In genomic region chr14:33244519-33244918, GRCm38 (mm10) we compare ENCODE assay signal across 22 mouse cellular contexts. TPM values are rescaled to one million over a fixed set of nuclear protein-coding genes. Genes with fewer than 3 reads are reported as not detected.
DNase-seq lines count a peak whose midpoint lies in the region; ATAC-seq and TF ChIP-seq lines count a peak whose summit lies in the region.
"Had no signal": no experiment of that assay in that cellular context is flagged by ENCODE, and none has a peak within 500 bp of the region (broad histone marks: within the 10 kb centered on the region; RNA-seq: fewer than 3 reads in every experiment).

No protein-coding gene starts in this region.

- intact Hi-C loops in heart, postnatal 25 days (cut with DNase I) = no loop called here

- peak; percentile 40 for DNase-seq in heart, adult 8-10 months (ENCODE audit: low spot score)
- DNase-seq in heart, postnatal 25 days (ENCODE audit: low spot score) = no peak
- peak; percentile 90 for DNase-seq in heart, postnatal 0 days (ENCODE audit: low spot score)
- DNase-seq in stomach, postnatal 0 days (ENCODE audit: low spot score) = peak; percentile 25
- no peak for DNase-seq in urinary bladder, postnatal 10 days (ENCODE audit: low spot score)
- DNase-seq: adrenal gland, postnatal 14 days; cerebellum, adult 18-20 months; cerebellum, adult 9-11 months; cerebellum, postnatal 36 days; gastrocnemius, postnatal 25 days; kidney, adult 18-20 months had no signal

- 24% methylated on average over 3 of the region's 3 CpGs for WGBS in heart, embryonic 14.5 days
- 20% methylated on average over 3 of the region's 3 CpGs for WGBS in heart, postnatal 0 days
- 43% methylated on average over 3 of the region's 3 CpGs for WGBS in stomach, postnatal 0 days
- 68% methylated on average over 3 of the region's 3 CpGs for WGBS in kidney, embryonic 16.5 days

- no peak for TF ChIP-seq CTCF in heart, postnatal 0 days (IDR thresholded peaks at IDR 0.05; ENCODE audit: low read depth)
- no peak for TF ChIP-seq CTCF in stomach, postnatal 0 days (IDR thresholded peaks at IDR 0.05; ENCODE audit: low read depth)

- H3K9ac ChIP-seq in heart, embryonic 14.5 days (ENCODE audit: low read length) = no peak overlapping the region
- H3K9ac ChIP-seq in heart, postnatal 0 days (replicated peaks; ENCODE audit: low read depth, low read length) = no peak overlapping the region
- H3K9ac ChIP-seq in stomach, postnatal 0 days (ENCODE audit: low read length) = no peak overlapping the region
- H3K9ac ChIP-seq in kidney, embryonic 16.5 days (replicated peaks; ENCODE audit: low read length) = no peak overlapping the region
- H3K9ac ChIP-seq: embryonic facial prominence, embryonic 13.5 days; forebrain, embryonic 12.5 days; hindbrain, embryonic 14.5 days; intestine, embryonic 15.5 days had no signal

- H3K27me3 ChIP-seq in heart, embryonic 14.5 days (ENCODE audit: control insufficient read depth, insufficient read depth, low read length) = 0 out of 2 replicates have a peak, but pooled peaks cover 1% of the 10 kb centered on the region
- 0 out of 2 replicates have a peak, but pooled peaks cover 2% of the 10 kb centered on the region for H3K27me3 ChIP-seq in heart, postnatal 0 days (ENCODE audit: control insufficient read depth, insufficient read depth, low read length)
- H3K27me3 ChIP-seq in stomach, postnatal 0 days (ENCODE audit: control insufficient read depth, insufficient read depth, low read length) = no peaks in the 10 kb centered on the region
- H3K27me3 ChIP-seq in kidney, embryonic 16.5 days (ENCODE audit: insufficient read depth, low read length) = peaks cover 3% of the 10 kb centered on the region; the same call in 1 of the 2 replicates
- H3K27me3 ChIP-seq: intestine, embryonic 15.5 days; Patski had no signal

- ATAC-seq in heart, embryonic 14.5 days (ENCODE audit: insufficient number of reproducible peaks, insufficient read depth, low FRiP score, low read depth) = peak; percentile 49; the same call in 1 of the 2 replicates
- ATAC-seq in heart, postnatal 0 days (ENCODE audit: insufficient read depth, low read depth) = peak; percentile 94
- peak; percentile 57; the same call in 1 of the 2 replicates for ATAC-seq in stomach, postnatal 0 days (ENCODE audit: low FRiP score, low TSS enrichment)
- no peak for ATAC-seq in kidney, embryonic 16.5 days (ENCODE audit: low FRiP score, low TSS enrichment)
- ATAC-seq: activated CD4-positive, CD25-positive, alpha-beta regulatory T cell, adult 4 months; forebrain, embryonic 16.5 days; intestine, embryonic 15.5 days; Patski had no signal

- no peaks in the 10 kb centered on the region for H3K9me3 ChIP-seq in heart, embryonic 14.5 days (ENCODE audit: control insufficient read depth, low read length)
- no peaks in the 10 kb centered on the region for H3K9me3 ChIP-seq in heart, postnatal 0 days (replicated peaks; ENCODE audit: control insufficient read depth, low read length)
- H3K9me3 ChIP-seq in stomach, postnatal 0 days (ENCODE audit: control insufficient read depth, low read length) = no peaks in the 10 kb centered on the region
- no peaks in the 10 kb centered on the region for H3K9me3 ChIP-seq in kidney, embryonic 16.5 days (ENCODE audit: low read length)
- H3K9me3 ChIP-seq: embryonic facial prominence, embryonic 13.5 days; forebrain, embryonic 12.5 days; hindbrain, embryonic 10.5 days; intestine, embryonic 15.5 days had no signal

- H3K27ac ChIP-seq in heart, embryonic 14.5 days (replicated peaks in 1 of 2; ENCODE audit: control insufficient read depth in 1 of 2, insufficient read depth in 1 of 2, low read depth in 2 of 2, low read length in 2 of 2) = peak overlapping the region; percentile 66 to 73; a peak in 3 of 4 replicates
- peak overlapping the region; percentile 78 for H3K27ac ChIP-seq in heart, postnatal 0 days (ENCODE audit: low read depth)
- H3K27ac ChIP-seq in stomach, postnatal 0 days (replicated peaks) = no peak overlapping the region
- no peak overlapping the region for H3K27ac ChIP-seq in kidney, embryonic 16.5 days (ENCODE audit: low read length)
- H3K27ac ChIP-seq: embryonic facial prominence, embryonic 13.5 days; forebrain, embryonic 12.5 days; hindbrain, embryonic 10.5 days; hindbrain, embryonic 14.5 days; intestine, embryonic 15.5 days had no signal

- peaks cover 7 to 14% of the 10 kb centered on the region in 2 experiments for H3K4me1 ChIP-seq in heart, embryonic 14.5 days (ENCODE audit: control insufficient read depth in 2 of 2, insufficient read depth in 2 of 2, low read length in 2 of 2)
- H3K4me1 ChIP-seq in heart, postnatal 0 days (ENCODE audit: control insufficient read depth, insufficient read depth) = peaks cover 11% of the 10 kb centered on the region
- H3K4me1 ChIP-seq in stomach, postnatal 0 days (replicated peaks; ENCODE audit: control insufficient read depth, insufficient read depth) = no peaks in the 10 kb centered on the region
- peaks cover 6% of the 10 kb centered on the region; the same call in 1 of the 2 replicates for H3K4me1 ChIP-seq in kidney, embryonic 16.5 days (ENCODE audit: insufficient read depth, low read length)
- H3K4me1 ChIP-seq: forebrain, embryonic 12.5 days; intestine, embryonic 15.5 days had no signal

- TF ChIP-seq EP300 in heart, postnatal 0 days (IDR thresholded peaks at IDR 0.05; ENCODE audit: low read depth) = no peak
- no peak for TF ChIP-seq EP300 in stomach, postnatal 0 days (optimal IDR thresholded peaks at IDR 0.05)

- H3K4me3 ChIP-seq in heart, embryonic 14.5 days (ENCODE audit: control insufficient read depth in 1 of 2, insufficient read depth in 1 of 2, low read depth in 1 of 2, low read length in 2 of 2) = no peak overlapping the region
- no peak overlapping the region for H3K4me3 ChIP-seq in heart, postnatal 0 days (ENCODE audit: low read depth, low read length)
- H3K4me3 ChIP-seq in stomach, postnatal 0 days (ENCODE audit: low read depth, low read length) = no peak overlapping the region
- H3K4me3 ChIP-seq in kidney, embryonic 16.5 days (ENCODE audit: low read length) = no peak overlapping the region
- H3K4me3 ChIP-seq: embryonic facial prominence, embryonic 13.5 days; forebrain, embryonic 12.5 days; hindbrain, embryonic 10.5 days; intestine, embryonic 15.5 days had no signal

- no peak overlapping the region for H3K4me2 ChIP-seq in heart, embryonic 14.5 days (ENCODE audit: low read length)
- no peak overlapping the region for H3K4me2 ChIP-seq in heart, postnatal 0 days (ENCODE audit: low read depth, low read length)
- no peak overlapping the region for H3K4me2 ChIP-seq in stomach, postnatal 0 days (replicated peaks; ENCODE audit: low read depth)
- no peak overlapping the region for H3K4me2 ChIP-seq in kidney, embryonic 16.5 days (replicated peaks; ENCODE audit: low read depth, low read length)
- H3K4me2 ChIP-seq: embryonic facial prominence, embryonic 13.5 days; forebrain, embryonic 12.5 days; hindbrain, embryonic 14.5 days; intestine, embryonic 15.5 days had no signal

- H3K36me3 ChIP-seq in heart, embryonic 14.5 days (ENCODE audit: control insufficient read depth, insufficient read depth, low read length) = no peaks in the 10 kb centered on the region
- H3K36me3 ChIP-seq in heart, postnatal 0 days (replicated peaks; ENCODE audit: control insufficient read depth, insufficient read depth, low read length) = no peaks in the 10 kb centered on the region
- H3K36me3 ChIP-seq in stomach, postnatal 0 days (ENCODE audit: control insufficient read depth, insufficient read depth, low read length) = no peaks in the 10 kb centered on the region
- H3K36me3 ChIP-seq in kidney, embryonic 16.5 days (ENCODE audit: insufficient read depth, low read length) = no peaks in the 10 kb centered on the region
- H3K36me3 ChIP-seq: embryonic facial prominence, embryonic 13.5 days; forebrain, embryonic 12.5 days; hindbrain, embryonic 10.5 days; intestine, embryonic 15.5 days had no signal

RNA-seq across cellular contexts. Expression of gene Arhgap22, which starts 30.7 kb away (rescaled TPM):
- total RNA-seq in heart, adult 8-10 months (2022) = 1 to 10 TPM in 3 of 4 experiments, under 1 TPM in 1; 0.65 to 2.4 (median 1.2) TPM
- total RNA-seq in heart, postnatal 25 days (2021) = 1 to 10 TPM; 1.5 to 2.1 TPM
- 2.2 and 2.6 TPM in 2 replicates for polyA plus RNA-seq in heart, embryonic 14.5 days (2014; fragmentation: Nextera tagmentation; extraction: Ambion mirVana)
- total RNA-seq in heart, postnatal 0 days (2014; rRNA removed; ENCODE audit: low replicate concordance) = 2.0 and 4.2 TPM in 2 replicates
- 0.77 and 1.5 TPM in 2 replicates for polyA plus RNA-seq in heart, postnatal 0 days (2015; fragmentation: Nextera tagmentation; extraction: Ambion mirVana)
- polyA plus RNA-seq in stomach, postnatal 0 days (2015; fragmentation: Nextera tagmentation; extraction: Ambion mirVana) = 6.5 TPM in 2 replicates
- polyA plus RNA-seq in kidney, embryonic 16.5 days (2015; fragmentation: Nextera tagmentation; extraction: Ambion mirVana) = 2.7 and 3.7 TPM in 2 replicates
- total RNA-seq: granulocyte monocyte progenitor cell, adult 5-6 weeks had no signal

RNA-seq across cellular contexts. Expression of gene Wdfy4, which starts 59.2 kb away (rescaled TPM):
- 1 to 10 TPM; 1.6 to 4.5 (median 2.3) TPM for total RNA-seq in heart, adult 8-10 months (2022)
- 1 to 10 TPM; 2.3 to 2.7 TPM for total RNA-seq in heart, postnatal 25 days (2021)
- 0.31 and 0.38 TPM in 2 replicates for polyA plus RNA-seq in heart, embryonic 14.5 days (2014; fragmentation: Nextera tagmentation; extraction: Ambion mirVana)
- total RNA-seq in heart, postnatal 0 days (2014; rRNA removed; ENCODE audit: low replicate concordance) = 1.4 and 1.5 TPM in 2 replicates
- 0.11 and 0.14 TPM in 2 replicates for polyA plus RNA-seq in heart, postnatal 0 days (2015; fragmentation: Nextera tagmentation; extraction: Ambion mirVana)
- polyA plus RNA-seq in stomach, postnatal 0 days (2015; fragmentation: Nextera tagmentation; extraction: Ambion mirVana) = 0.13 and 0.25 TPM in 2 replicates
- polyA plus RNA-seq in kidney, embryonic 16.5 days (2015; fragmentation: Nextera tagmentation; extraction: Ambion mirVana) = 0.21 TPM in 2 replicates
- polyA plus RNA-seq: Patski had no signal

Comparison
In these comparisons a context has a peak if more than half of its experiments do, and no peak if none do; other contexts are left out.
1. DNase-seq: peak in heart, adult 8-10 months (single experiment), heart, postnatal 0 days (single experiment) and stomach, postnatal 0 days (single experiment); none in heart, postnatal 25 days (single experiment) and urinary bladder, postnatal 10 days (single experiment).
2. H3K27ac ChIP-seq: peak in heart, embryonic 14.5 days (2 of 2) and heart, postnatal 0 days (single experiment); none in stomach, postnatal 0 days (single experiment) and kidney, embryonic 16.5 days (single experiment).